Mouse (Mus musculus): Measurements from ENCODE around the gene Vwa5b2. TPM values are rescaled to one million over a fixed set of nuclear protein-coding genes. Genes with fewer than 3 reads are reported as not detected.

The Vwa5b2 gene
- polyA plus RNA-seq, 1 experiment from 2014 or later: 1.3 TPM

DNA sequence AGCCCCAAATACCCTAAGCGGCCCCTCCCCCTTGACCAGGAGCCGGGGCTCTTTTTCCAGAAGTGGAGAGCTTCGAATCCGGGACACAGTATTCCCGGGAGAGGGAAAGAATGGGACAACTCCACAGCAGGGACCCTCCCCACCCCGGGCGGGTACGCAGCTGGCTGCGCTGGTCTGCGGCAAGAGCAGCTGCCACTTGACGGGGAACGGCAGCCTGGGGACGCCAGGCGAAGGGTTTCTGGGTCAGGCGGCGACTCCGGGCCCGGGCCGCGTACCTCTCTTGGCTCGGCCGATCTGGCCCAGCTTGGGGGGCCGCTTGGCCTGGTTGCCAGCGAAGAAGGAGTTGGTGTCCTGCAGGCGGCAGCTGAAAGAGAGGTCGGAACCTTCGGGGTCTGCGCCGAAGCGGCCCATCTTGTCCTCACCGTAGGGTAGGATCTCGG, 31.5 kb downstream of the Vwa5b2 start:
- DNase-seq (ENCODE audit: low spot score) (peak; percentile 50), ATAC-seq (peak; percentile 33)
- H3K36me3 ChIP-seq (ENCODE audit: control insufficient read depth, insufficient read depth, low read length): peaks cover 5% of the 10 kb centered on the region; the same call in 1 of the 2 replicates
- H3K4me1 ChIP-seq (ENCODE audit: control insufficient read depth, insufficient read depth, low read length): peaks cover 6% of the 10 kb centered on the region
- H3K4me2 ChIP-seq (ENCODE audit: low read length): peak overlapping the region; percentile 82
- peak overlapping the region; percentile 80 for H3K4me3 ChIP-seq (ENCODE audit: low read depth, low read length)
- peak overlapping the region; percentile 86 for H3K9ac ChIP-seq (ENCODE audit: low read length)
- H3K27me3 ChIP-seq (replicated peaks; ENCODE audit: control insufficient read depth, insufficient read depth, low read length): no peaks in the 10 kb centered on the region
- peak overlapping the region; percentile 89 for H3K27ac ChIP-seq (ENCODE audit: low read depth, low read length)
- H3K9me3 ChIP-seq (replicated peaks; ENCODE audit: control insufficient read depth, low read length): no peaks in the 10 kb centered on the region
- WGBS: under 1% methylated on average over 32 of the region's 32 CpGs

DNA sequence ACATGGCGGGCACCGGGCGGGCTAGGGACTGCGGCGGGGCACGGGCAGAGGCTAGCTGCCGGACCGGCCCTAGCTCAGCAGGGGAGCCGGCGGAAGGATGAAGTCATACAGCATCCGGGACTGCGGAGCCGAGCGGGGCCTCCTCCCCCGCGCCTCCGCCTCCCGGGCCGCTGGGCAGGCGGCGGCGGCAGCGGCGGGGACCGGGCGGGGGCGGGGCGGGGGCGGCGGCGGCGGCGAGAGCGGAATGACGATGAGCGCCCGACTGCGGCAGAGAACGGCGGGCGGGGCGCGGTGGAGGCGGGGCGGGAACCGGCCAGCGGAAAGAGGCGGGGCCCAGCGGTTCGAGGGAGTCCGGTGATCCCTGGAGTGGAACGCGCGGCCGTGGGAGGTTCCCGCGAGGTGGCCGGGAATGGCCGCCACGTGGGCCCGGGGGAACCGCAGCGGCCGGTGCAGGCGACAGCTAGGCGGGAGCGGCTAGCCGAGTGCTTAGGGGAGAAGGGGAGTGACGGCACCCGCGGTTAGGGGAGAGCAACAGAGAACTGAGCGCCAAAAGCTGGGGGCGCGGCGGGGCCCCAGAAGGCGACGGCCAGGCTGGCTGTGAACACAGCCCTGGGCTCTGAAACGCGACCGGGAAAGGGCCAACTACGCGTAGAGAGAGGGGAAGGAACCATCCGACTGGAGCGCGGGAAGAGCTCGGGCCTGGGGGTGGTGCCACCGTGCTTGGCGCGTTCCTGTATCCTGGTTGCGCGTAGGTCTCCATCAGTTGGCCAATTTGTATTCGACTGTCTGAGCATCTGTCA, 32.1 kb downstream of the Vwa5b2 start, which contains the start of gene Camk2n2:
TSS of gene Camk2n2 (minus strand) at position 97 of the 800 bp plus-strand sequence.
- Histone ChIP-seq H3K4me2 (ENCODE audit: low read length) (peak within 1 kb of the TSS; percentile 82), H3K4me1 (ENCODE audit: control insufficient read depth, insufficient read depth, low read length) (peaks cover 6% of the 10 kb centered on the region), H3K27me3 (replicated peaks; ENCODE audit: control insufficient read depth, insufficient read depth, low read length) (no peaks in the 10 kb centered on the region), H3K27ac (ENCODE audit: low read depth, low read length) (peak within 1 kb of the TSS; percentile 89), H3K9ac (ENCODE audit: low read length) (peak within 1 kb of the TSS; percentile 86), H3K36me3 (ENCODE audit: control insufficient read depth, insufficient read depth, low read length) (peaks cover 5% of the 10 kb centered on the region; the same call in 1 of the 2 replicates), H3K4me3 (ENCODE audit: low read depth, low read length) (peak within 1 kb of the TSS; percentile 80), H3K9me3 (replicated peaks; ENCODE audit: control insufficient read depth, low read length) (no peaks in the 10 kb centered on the region)
- DNase-seq (ENCODE audit: low spot score) (peak; percentile 67), ATAC-seq (peak; percentile 61)
- WGBS: under 1% methylated on average over 72 of the region's 92 CpGs

DNA sequence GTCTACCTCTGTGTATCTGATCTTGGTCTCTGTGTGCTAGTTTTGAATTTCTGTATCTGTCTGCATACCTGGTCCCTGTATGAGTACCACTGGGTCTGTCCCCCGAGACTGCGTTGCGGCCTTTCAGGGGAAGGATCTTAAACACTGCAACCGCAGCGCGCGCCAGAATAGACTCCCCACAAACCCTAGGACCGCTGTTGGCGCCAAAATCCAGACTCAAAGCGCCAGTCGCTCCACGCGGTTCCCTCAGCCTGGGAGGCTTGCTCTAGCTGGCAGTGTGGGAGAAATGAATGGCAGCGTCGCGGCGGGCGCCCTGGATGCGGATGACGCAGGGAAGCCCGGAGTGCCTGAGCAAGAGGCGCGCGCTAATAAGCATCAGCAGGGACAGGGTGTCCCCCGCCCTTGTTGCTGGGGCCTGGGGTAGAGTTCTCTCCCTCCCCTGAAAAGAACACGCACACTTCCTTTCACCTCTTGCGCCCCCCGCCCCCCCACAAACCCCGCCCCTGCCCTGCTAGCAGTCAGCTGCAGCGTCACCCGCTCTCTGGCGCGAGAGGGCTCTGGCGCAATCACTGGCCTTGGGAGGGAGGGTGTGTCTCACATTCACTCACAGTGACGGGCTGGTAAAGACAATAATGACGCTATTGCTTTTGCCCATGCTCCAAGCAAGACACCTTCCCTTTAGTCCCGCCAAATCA, 32.9 kb downstream of the Vwa5b2 start:
- Histone ChIP-seq H3K36me3 (ENCODE audit: control insufficient read depth, insufficient read depth, low read length) (peaks cover 5% of the 10 kb centered on the region; the same call in 1 of the 2 replicates), H3K9ac (ENCODE audit: low read length) (peak overlapping the region; percentile 86), H3K27ac (ENCODE audit: low read depth, low read length) (peak overlapping the region; percentile 89), H3K27me3 (replicated peaks; ENCODE audit: control insufficient read depth, insufficient read depth, low read length) (no peaks in the 10 kb centered on the region), H3K4me3 (ENCODE audit: low read depth, low read length) (peak overlapping the region; percentile 80), H3K9me3 (replicated peaks; ENCODE audit: control insufficient read depth, low read length) (no peaks in the 10 kb centered on the region), H3K4me1 (ENCODE audit: control insufficient read depth, insufficient read depth, low read length) (peaks cover 6% of the 10 kb centered on the region), H3K4me2 (ENCODE audit: low read length) (peak overlapping the region; percentile 82)
- DNase-seq (ENCODE audit: low spot score) (peak; percentile 81), ATAC-seq (peak; percentile 57)
- under 1% methylated on average over 37 of the region's 37 CpGs for WGBS

- H3K36me3 ChIP-seq (ENCODE audit: control insufficient read depth, insufficient read depth, low read length): no peaks in the 10 kb centered on the region
- no peaks in the 10 kb centered on the region for H3K9me3 ChIP-seq (replicated peaks; ENCODE audit: control insufficient read depth, low read length)
- peak overlapping the region; percentile 82; the same call in 1 of the 2 replicates for H3K4me2 ChIP-seq (ENCODE audit: low read length)
- H3K9ac ChIP-seq (ENCODE audit: low read length): no peak overlapping the region
- WGBS: 5% methylated on average over 2 of the region's 2 CpGs
- H3K4me1 ChIP-seq (ENCODE audit: control insufficient read depth, insufficient read depth, low read length): peaks cover 6% of the 10 kb centered on the region
- H3K4me3 ChIP-seq (ENCODE audit: low read depth, low read length): no peak overlapping the region
- ATAC-seq (no peak), DNase-seq (ENCODE audit: low spot score) (peak; percentile 14)
- no peak overlapping the region for H3K27ac ChIP-seq (ENCODE audit: low read depth, low read length)
- no peaks in the 10 kb centered on the region for H3K27me3 ChIP-seq (replicated peaks; ENCODE audit: control insufficient read depth, insufficient read depth, low read length)
These were observed 33.9 kb downstream of the Vwa5b2 start for GRCm38 (mm10) chr16:20623211-20623610.

DNA sequence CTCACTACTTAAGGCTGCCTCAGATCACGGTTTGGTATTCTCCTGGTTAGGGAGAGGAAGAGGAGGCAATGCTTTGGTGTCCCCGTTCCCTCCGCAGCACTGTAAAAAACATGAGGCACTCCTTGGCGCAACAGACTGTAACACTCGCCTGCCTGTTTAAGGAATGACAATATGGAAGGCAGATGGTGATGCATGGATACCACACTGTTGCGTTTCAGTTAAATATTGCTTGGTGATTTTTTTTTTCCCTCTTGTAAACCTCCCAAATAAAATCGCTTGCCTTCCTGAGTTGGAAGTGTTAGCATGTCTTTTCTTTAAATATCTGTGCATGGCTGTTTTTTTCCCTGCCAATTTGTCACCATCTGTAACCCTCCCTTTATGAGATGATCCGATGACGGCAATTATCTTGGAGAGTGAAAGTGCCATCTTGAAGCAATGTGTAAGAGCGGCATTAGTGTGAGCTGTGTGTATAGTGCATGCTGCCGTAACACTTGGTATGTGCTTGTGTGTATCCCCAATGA, 39.7 kb downstream of the Vwa5b2 start:
- no peak overlapping the region; the same call in 1 of the 2 replicates for H3K9ac ChIP-seq (ENCODE audit: low read length)

DNA sequence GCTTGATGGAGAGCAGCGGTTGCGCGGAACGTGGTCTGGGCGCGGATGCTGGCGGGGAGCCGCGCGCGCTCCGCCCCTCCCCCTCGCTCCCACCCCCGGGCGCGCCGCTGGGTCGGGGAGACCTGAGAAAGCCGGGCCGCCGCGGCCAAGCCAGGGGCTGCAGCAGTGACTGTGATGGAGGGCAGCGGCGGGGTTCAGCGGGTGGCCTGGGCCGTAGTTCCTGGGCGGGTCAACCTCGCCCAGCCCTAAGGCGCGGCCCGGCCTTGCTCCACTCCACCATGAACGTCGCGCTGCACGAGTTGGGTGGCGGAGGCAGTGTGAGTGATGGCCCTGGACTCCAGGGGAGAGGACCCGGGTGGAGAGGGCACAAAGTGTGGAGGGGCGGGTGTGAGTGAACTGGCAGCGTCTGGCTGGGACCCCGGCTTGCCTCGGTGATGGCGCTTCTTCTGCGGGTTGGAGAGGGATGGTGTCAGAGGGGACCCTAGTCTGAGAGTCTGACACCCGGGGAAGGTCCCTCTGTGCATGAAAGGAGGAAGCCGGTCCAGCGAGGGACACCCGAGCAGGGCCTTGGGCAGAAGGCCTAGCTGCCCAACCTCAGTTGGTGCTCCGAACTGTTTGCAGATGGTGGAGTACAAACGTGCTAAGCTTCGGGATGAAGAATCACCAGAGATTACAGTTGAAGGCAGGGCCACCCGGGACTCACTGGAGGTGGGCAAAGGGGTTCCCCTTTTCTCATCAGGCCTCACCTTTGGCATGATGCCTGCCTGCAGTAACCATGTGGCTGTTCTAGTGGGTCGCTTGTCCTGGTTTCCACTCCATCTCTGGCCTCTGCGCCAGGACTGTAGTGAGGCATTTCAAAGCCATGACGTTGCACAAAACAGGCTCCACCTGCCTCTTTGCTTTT, 40.7 kb downstream of the Vwa5b2 start, which contains the start of gene Ece2:
TSS of gene Ece2 (plus strand) at position 98 of the 904 bp plus-strand sequence.
- Histone ChIP-seq H3K4me2 (ENCODE audit: low read length) (peak within 1 kb of the TSS; percentile 97), H3K36me3 (ENCODE audit: control insufficient read depth, insufficient read depth, low read length) (0 out of 2 replicates have a peak, but pooled peaks cover 6% of the 10 kb centered on the region), H3K27me3 (replicated peaks; ENCODE audit: control insufficient read depth, insufficient read depth, low read length) (no peaks in the 10 kb centered on the region), H3K27ac (ENCODE audit: low read depth, low read length) (peak within 1 kb of the TSS; percentile 44; the same call in 1 of the 2 replicates), H3K4me1 (ENCODE audit: control insufficient read depth, insufficient read depth, low read length) (no peaks in the 10 kb centered on the region), H3K9ac (ENCODE audit: low read length) (peak within 1 kb of the TSS; percentile 81), H3K4me3 (ENCODE audit: low read depth, low read length) (peak within 1 kb of the TSS; percentile 54), H3K9me3 (replicated peaks; ENCODE audit: control insufficient read depth, low read length) (no peaks in the 10 kb centered on the region)
- ATAC-seq (peak; percentile 66), DNase-seq (ENCODE audit: low spot score) (peak; percentile 53)
- 7% methylated on average over 52 of the region's 54 CpGs for WGBS

More for the DNA sequence above, 39.7 kb downstream of the Vwa5b2 start:
- peak; percentile 70; the same call in 1 of the 2 replicates for ATAC-seq
- WGBS: 41% methylated on average over 11 of the region's 11 CpGs
- peak overlapping the region; percentile 97; the same call in 1 of the 2 replicates for H3K4me2 ChIP-seq (ENCODE audit: low read length)
- DNase-seq (ENCODE audit: low spot score): peak; percentile 76
- no peak overlapping the region for H3K27ac ChIP-seq (ENCODE audit: low read depth, low read length)
- H3K36me3 ChIP-seq (ENCODE audit: control insufficient read depth, insufficient read depth, low read length): 0 out of 2 replicates have a peak, but pooled peaks cover 6% of the 10 kb centered on the region
- no peaks in the 10 kb centered on the region for H3K27me3 ChIP-seq (replicated peaks; ENCODE audit: control insufficient read depth, insufficient read depth, low read length)
- no peaks in the 10 kb centered on the region for H3K9me3 ChIP-seq (replicated peaks; ENCODE audit: control insufficient read depth, low read length)
- H3K4me1 ChIP-seq (ENCODE audit: control insufficient read depth, insufficient read depth, low read length): no peaks in the 10 kb centered on the region
- H3K4me3 ChIP-seq (ENCODE audit: low read depth, low read length): peak overlapping the region; percentile 1; the same call in 1 of the 2 replicates

DNA sequence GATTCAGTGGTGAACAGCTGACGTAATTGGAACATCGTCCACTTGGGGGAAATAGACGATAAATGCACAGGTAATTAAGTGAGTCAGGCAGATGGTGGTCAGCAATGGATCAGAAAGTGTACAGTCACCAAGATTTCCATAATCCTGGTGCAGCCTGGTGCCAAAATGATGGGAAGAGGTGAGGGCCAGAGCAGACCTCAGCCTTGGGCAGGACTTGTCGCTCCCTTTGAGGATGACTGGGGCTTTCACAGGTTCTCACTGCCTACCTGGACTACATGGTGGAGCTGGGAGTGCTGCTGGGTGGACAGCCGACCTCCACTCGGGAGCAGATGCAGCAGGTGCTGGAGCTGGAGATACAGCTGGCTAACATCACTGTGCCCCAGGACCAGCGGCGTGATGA, 48.1 kb downstream of the Vwa5b2 start:
- 85% methylated on average over 8 of the region's 8 CpGs for WGBS
- H3K27ac ChIP-seq (ENCODE audit: low read depth, low read length): no peak overlapping the region

More for the DNA sequence above, 48.1 kb downstream of the Vwa5b2 start:
- Histone ChIP-seq H3K9me3 (replicated peaks; ENCODE audit: control insufficient read depth, low read length) (no peaks in the 10 kb centered on the region), H3K4me3 (ENCODE audit: low read depth, low read length) (no peak overlapping the region), H3K36me3 (ENCODE audit: control insufficient read depth, insufficient read depth, low read length) (0 out of 2 replicates have a peak, but pooled peaks cover 3% of the 10 kb centered on the region), H3K4me1 (ENCODE audit: control insufficient read depth, insufficient read depth, low read length) (peaks cover 4% of the 10 kb centered on the region; the same call in 1 of the 2 replicates), H3K9ac (ENCODE audit: low read length) (no peak overlapping the region), H3K27me3 (replicated peaks; ENCODE audit: control insufficient read depth, insufficient read depth, low read length) (no peaks in the 10 kb centered on the region), H3K4me2 (ENCODE audit: low read length) (no peak overlapping the region)
- ATAC-seq: no peak
- DNase-seq (ENCODE audit: low spot score): no peak
